Mouse (Mus musculus): ENCODE measurements at regions not wholly inside any gene's neighbourhood (a gene's known extent, or its start where the extent isn't known, plus 50 kb on each side); places are given as distances from the start of the nearest gene placed in this dataset.

GRCm38 (mm10) chr7:111322901-111323300, 240.1 kb upstream of the Eif4g2 start:
- no peak for DNase-seq

GRCm38 (mm10) chr7:111319917-111320316, 237.1 kb upstream of the Eif4g2 start:
- no peak for DNase-seq

GRCm38 (mm10) chr7:111316479-111316990, 233.7 kb upstream of the Eif4g2 start:
- DNase-seq: no peak

GRCm38 (mm10) chr7:111313921-111314320, 231.1 kb upstream of the Eif4g2 start:
- no peak for DNase-seq

- DNase-seq: peak; percentile 5
Measured at GRCm38 (mm10) chr7:111305196-111305595, 222.4 kb upstream of the Eif4g2 start.

GRCm38 (mm10) chr7:111301791-111302488, 219.1 kb upstream of the Eif4g2 start:
- no peak for DNase-seq

- peak; percentile 11 for DNase-seq
Measured at GRCm38 (mm10) chr7:111297174-111297902, 214.5 kb upstream of the Eif4g2 start.

- DNase-seq: no peak
Measured at GRCm38 (mm10) chr7:111283411-111283955, 200.7 kb upstream of the Eif4g2 start.

- peak; percentile 67 for DNase-seq
Measured at GRCm38 (mm10) chr7:111282314-111282713, 199.5 kb upstream of the Eif4g2 start.

- DNase-seq: no peak
Measured at GRCm38 (mm10) chr7:111277703-111278102, 194.9 kb upstream of the Eif4g2 start.

GRCm38 (mm10) chr7:111273839-111274238, 191.0 kb upstream of the Eif4g2 start:
- no peak for DNase-seq

- no peak for DNase-seq
Measured at GRCm38 (mm10) chr7:111270874-111271273, 188.0 kb upstream of the Eif4g2 start.

GRCm38 (mm10) chr7:111268197-111268596, 185.4 kb upstream of the Eif4g2 start:
- DNase-seq: no peak

GRCm38 (mm10) chr7:111263302-111263701, 180.5 kb upstream of the Eif4g2 start:
- DNase-seq: no peak

GRCm38 (mm10) chr7:111259630-111260574, 177.1 kb upstream of the Eif4g2 start:
- DNase-seq: no peak

GRCm38 (mm10) chr7:111257842-111258241, 175.0 kb upstream of the Eif4g2 start:
- DNase-seq: no peak

GRCm38 (mm10) chr7:111256199-111256598, 173.4 kb upstream of the Eif4g2 start:
- no peak for DNase-seq

- DNase-seq: peak; percentile 85
Measured at GRCm38 (mm10) chr7:111249606-111250005, 166.8 kb upstream of the Eif4g2 start.

- no peak for DNase-seq
Measured at GRCm38 (mm10) chr7:111245488-111245887, 162.7 kb upstream of the Eif4g2 start.

- no peak for DNase-seq
Measured at GRCm38 (mm10) chr7:111245067-111245466, 162.2 kb upstream of the Eif4g2 start.

- no peak for DNase-seq
Measured at GRCm38 (mm10) chr7:111243831-111244230, 161.0 kb upstream of the Eif4g2 start.

GRCm38 (mm10) chr7:111242646-111243045, 159.8 kb upstream of the Eif4g2 start:
- DNase-seq: no peak

GRCm38 (mm10) chr7:111241538-111241937, 158.7 kb upstream of the Eif4g2 start:
- DNase-seq: peak; percentile 27
